Mouse (Mus musculus) right cerebral cortex, adult 2 months (tissue): ENCODE measurements around the gene H2-Oa.

Experiments
- DNase-seq, 2 experiments: peaks; one replicate each; pipeline ENCODE4 v3.0.0; 2021 to 2022; ENCODE audit warnings: low spot score in 2 of 2

Gene H2-Oa

GRCm38 (mm10) chr17:34092197-34092875 is at the start of gene H2-Oa:
Gene H2-Oa, plus strand, starts transcription at chr17:34092340.
- no peak for DNase-seq

- DNase-seq = no peak
Measured at GRCm38 (mm10) chr17:34045941-34046340, 46.2 kb upstream of the H2-Oa start.

GRCm38 (mm10) chr17:34047404-34048050 is 44.6 kb upstream of the H2-Oa start:
- no peak for DNase-seq

- no peak for DNase-seq
Measured at GRCm38 (mm10) chr17:34057224-34057623, 34.9 kb upstream of the H2-Oa start.

GRCm38 (mm10) chr17:34068864-34069263 is 23.3 kb upstream of the H2-Oa start:
- no peak for DNase-seq

GRCm38 (mm10) chr17:34072091-34072490 is 20.0 kb upstream of the H2-Oa start:
- no peak for DNase-seq

- DNase-seq = peak; percentile 73 to 86
Measured at GRCm38 (mm10) chr17:34075271-34075670, 16.9 kb upstream of the H2-Oa start.

GRCm38 (mm10) chr17:34077549-34077948 is 14.6 kb upstream of the H2-Oa start:
- peak; percentile 77 to 78 for DNase-seq

GRCm38 (mm10) chr17:34078148-34078547 is 14.0 kb upstream of the H2-Oa start:
- no peak for DNase-seq

GRCm38 (mm10) chr17:34079002-34079401 is 13.1 kb upstream of the H2-Oa start:
- no peak for DNase-seq

GRCm38 (mm10) chr17:34079621-34080020 is 12.5 kb upstream of the H2-Oa start:
- peak; percentile 27 to 32 for DNase-seq

- DNase-seq = no peak
Measured at GRCm38 (mm10) chr17:34083104-34083503, 9.0 kb upstream of the H2-Oa start.

- DNase-seq = no peak
Measured at GRCm38 (mm10) chr17:34087386-34087785, 4.8 kb upstream of the H2-Oa start.

GRCm38 (mm10) chr17:34088124-34088523 is 4.0 kb upstream of the H2-Oa start:
- peak in 1 of 2 experiments; percentile 21 for DNase-seq

- DNase-seq = no peak
Measured at GRCm38 (mm10) chr17:34090923-34091322, 1.2 kb upstream of the H2-Oa start.

GRCm38 (mm10) chr17:34093199-34093874 is 1.2 kb downstream of the H2-Oa start:
- DNase-seq = no peak

- no peak for DNase-seq
Measured at GRCm38 (mm10) chr17:34094283-34095035, 2.3 kb downstream of the H2-Oa start.

- DNase-seq = no peak
Measured at GRCm38 (mm10) chr17:34096497-34097010, 4.4 kb downstream of the H2-Oa start.

- DNase-seq = no peak
Measured at GRCm38 (mm10) chr17:34097272-34097671, 5.1 kb downstream of the H2-Oa start.

- DNase-seq = no peak
Measured at GRCm38 (mm10) chr17:34098709-34099479, 6.8 kb downstream of the H2-Oa start.

- no peak for DNase-seq
Measured at GRCm38 (mm10) chr17:34099531-34099930, 7.4 kb downstream of the H2-Oa start.
